Mouse (Mus musculus) stomach, embryonic 15.5 days (tissue): ENCODE measurements at regions not wholly inside any gene's neighbourhood (a gene's known extent, or its start where the extent isn't known, plus 50 kb on each side); places are given as distances from the start of the nearest gene placed in this dataset.
"Not testable (repeated sequence)": the region's sequence is repeated elsewhere in the genome, so short reads cannot be mapped to it uniquely, and the experiment has no call there.

Experiments used
- ATAC-seq: fragments of 200-750 bp; cut with Nextera tagmentation; 2 replicates; pipeline ENCODE4 v1.8.0; 2017; ENCODE audit warnings: low read depth, moderate number of reproducible peaks, moderate TSS enrichment; ENCODE audit not compliant: insufficient read depth, low FRiP score
- H3K27ac ChIP-seq: fragments of 300-500 bp; sonication (generic); 2 replicates; pipeline ENCODE4 v1.5.1; 2015; ENCODE audit warnings: mild to moderate bottlenecking, inconsistent platforms
- H3K27me3 ChIP-seq: fragments of 300-500 bp; sonication (generic); replicated peaks from 2 replicates; pipeline ENCODE4 v1.6.1; 2015; ENCODE audit warnings: inconsistent platforms
- H3K36me3 ChIP-seq: fragments of 300-500 bp; sonication (generic); 2 replicates; pipeline ENCODE4 v1.6.1; 2015; ENCODE audit warnings: inconsistent platforms
- H3K4me1 ChIP-seq: fragments of 300-500 bp; sonication (generic); 2 replicates; pipeline ENCODE4 v1.6.1; 2015; ENCODE audit warnings: inconsistent platforms
- H3K4me2 ChIP-seq: fragments of 300-500 bp; sonication (generic); 2 replicates; pipeline ENCODE4 v1.6.1; 2015; ENCODE audit warnings: mild to moderate bottlenecking, inconsistent platforms
- H3K4me3 ChIP-seq: fragments of 300-500 bp; sonication (generic); replicated peaks from 2 replicates; pipeline ENCODE4 v1.5.1; 2015; ENCODE audit warnings: inconsistent platforms
- H3K9ac ChIP-seq: fragments of 300-500 bp; sonication (generic); 2 replicates; pipeline ENCODE4 v1.6.1; 2015; ENCODE audit warnings: inconsistent platforms
- H3K9me3 ChIP-seq: fragments of 300-500 bp; sonication (generic); 2 replicates; pipeline ENCODE4 v1.6.1; 2016; ENCODE audit warnings: inconsistent platforms
- WGBS: fragments of 180-500 bp; shearing (Covaris S2); methylation state at CpG from one replicate; pipeline ENCODE4 v1.1.7; 2015; 5-methylcytosine and 5-hydroxymethylcytosine counted together

DNA sequence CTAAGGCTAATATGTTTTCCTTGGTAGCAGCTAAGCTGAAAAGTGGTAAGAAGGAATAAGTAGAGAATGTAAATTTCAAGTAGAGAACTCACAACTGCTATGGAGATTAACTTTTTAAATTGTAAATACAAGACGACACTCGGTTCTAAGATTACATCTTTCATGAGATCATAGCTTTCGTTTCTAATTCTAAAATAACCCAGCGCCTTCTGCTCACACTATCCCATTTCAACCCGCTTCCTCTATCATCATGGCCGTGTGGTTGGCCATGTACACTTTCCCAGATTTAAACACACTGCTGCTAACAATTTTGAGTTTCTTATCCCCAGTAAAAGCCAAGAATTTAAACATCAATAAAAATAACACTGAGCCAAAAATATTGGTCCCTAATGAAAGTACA lies 682.3 kb upstream of the Intu start:
- no peaks in the 10 kb centered on the region for H3K36me3 ChIP-seq
- H3K4me2 ChIP-seq: no peak overlapping the region
- ATAC-seq: no peak
- 73% methylated on average over 6 of the region's 6 CpGs for WGBS
- no peaks in the 10 kb centered on the region for H3K27me3 ChIP-seq
- H3K9ac ChIP-seq: no peak overlapping the region
- no peak overlapping the region for H3K4me3 ChIP-seq
- H3K27ac ChIP-seq: no peak overlapping the region
- no peaks in the 10 kb centered on the region for H3K4me1 ChIP-seq
- no peaks in the 10 kb centered on the region for H3K9me3 ChIP-seq

- 82% methylated on average over 9 of the region's 9 CpGs for WGBS
- no peak overlapping the region for H3K4me3 ChIP-seq
- H3K27ac ChIP-seq: no peak overlapping the region
- no peak overlapping the region for H3K4me2 ChIP-seq
- H3K9me3 ChIP-seq: no peaks in the 10 kb centered on the region
- no peak for ATAC-seq
- no peaks in the 10 kb centered on the region for H3K4me1 ChIP-seq
- no peaks in the 10 kb centered on the region for H3K27me3 ChIP-seq
- no peak overlapping the region for H3K9ac ChIP-seq
- H3K36me3 ChIP-seq: no peaks in the 10 kb centered on the region
Measured at GRCm38 (mm10) chr3:39857214-39857839, 673.8 kb upstream of the Intu start.

- not testable (repeated sequence) for H3K36me3 ChIP-seq, H3K9me3 ChIP-seq, H3K27me3 ChIP-seq, H3K4me3 ChIP-seq, H3K27ac ChIP-seq, H3K4me1 ChIP-seq, ATAC-seq, H3K4me2 ChIP-seq, H3K9ac ChIP-seq
- WGBS: 56% methylated on average over 1 of the region's 1 CpGs
Measured at GRCm38 (mm10) chr3:39876046-39876445, 655.0 kb upstream of the Intu start.

GRCm38 (mm10) chr3:39884370-39884769 lies 646.7 kb upstream of the Intu start:
- 82% methylated on average over 4 of the region's 4 CpGs for WGBS
- no peak overlapping the region for H3K4me3 ChIP-seq
- H3K36me3 ChIP-seq: no peaks in the 10 kb centered on the region
- H3K4me1 ChIP-seq: no peaks in the 10 kb centered on the region
- ATAC-seq: no peak
- no peak overlapping the region for H3K9ac ChIP-seq
- H3K27ac ChIP-seq: no peak overlapping the region
- no peaks in the 10 kb centered on the region for H3K9me3 ChIP-seq
- H3K4me2 ChIP-seq: no peak overlapping the region
- no peaks in the 10 kb centered on the region for H3K27me3 ChIP-seq

GRCm38 (mm10) chr3:39888376-39888775 lies 642.7 kb upstream of the Intu start:
- Histone ChIP-seq H3K27ac (no peak overlapping the region), H3K9ac (no peak overlapping the region), H3K4me1 (no peaks in the 10 kb centered on the region), H3K4me2 (no peak overlapping the region), H3K36me3 (no peaks in the 10 kb centered on the region), H3K4me3 (no peak overlapping the region), H3K27me3 (no peaks in the 10 kb centered on the region), H3K9me3 (no peaks in the 10 kb centered on the region)
- no peak for ATAC-seq
- 68% methylated on average over 5 of the region's 5 CpGs for WGBS

DNA sequence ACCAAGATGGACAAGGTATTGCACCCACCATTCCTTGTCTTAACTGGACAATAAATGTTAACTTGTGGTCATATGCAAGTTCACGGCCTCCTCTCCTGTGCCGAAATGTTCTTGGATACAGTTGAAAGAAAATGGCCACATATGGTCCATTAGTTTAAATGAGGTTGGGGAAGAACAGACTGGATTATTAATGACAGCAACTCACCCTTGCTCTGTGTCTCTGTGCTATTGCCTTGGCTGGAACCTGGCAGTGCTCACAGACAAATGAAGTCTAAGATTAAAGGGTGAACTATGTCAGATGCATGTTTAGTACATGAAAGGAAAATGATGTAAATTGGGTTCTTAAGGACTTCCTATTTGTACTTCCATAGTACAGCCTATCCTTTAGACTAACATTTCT lies 641.9 kb upstream of the Intu start:
- no peaks in the 10 kb centered on the region for H3K27me3 ChIP-seq
- no peak overlapping the region for H3K27ac ChIP-seq
- no peaks in the 10 kb centered on the region for H3K9me3 ChIP-seq
- H3K4me3 ChIP-seq: no peak overlapping the region
- H3K4me2 ChIP-seq: no peak overlapping the region
- H3K4me1 ChIP-seq: no peaks in the 10 kb centered on the region
- no peaks in the 10 kb centered on the region for H3K36me3 ChIP-seq
- WGBS: 64% methylated on average over 2 of the region's 2 CpGs
- ATAC-seq: no peak
- H3K9ac ChIP-seq: no peak overlapping the region

GRCm38 (mm10) chr3:39898961-39899360 lies 632.1 kb upstream of the Intu start:
- WGBS: 50% methylated on average over 5 of the region's 5 CpGs
- Histone ChIP-seq H3K4me2 (no peak overlapping the region), H3K27ac (no peak overlapping the region), H3K36me3 (no peaks in the 10 kb centered on the region), H3K27me3 (no peaks in the 10 kb centered on the region), H3K9ac (no peak overlapping the region), H3K9me3 (no peaks in the 10 kb centered on the region), H3K4me1 (no peaks in the 10 kb centered on the region), H3K4me3 (no peak overlapping the region)
- ATAC-seq: no peak

DNA sequence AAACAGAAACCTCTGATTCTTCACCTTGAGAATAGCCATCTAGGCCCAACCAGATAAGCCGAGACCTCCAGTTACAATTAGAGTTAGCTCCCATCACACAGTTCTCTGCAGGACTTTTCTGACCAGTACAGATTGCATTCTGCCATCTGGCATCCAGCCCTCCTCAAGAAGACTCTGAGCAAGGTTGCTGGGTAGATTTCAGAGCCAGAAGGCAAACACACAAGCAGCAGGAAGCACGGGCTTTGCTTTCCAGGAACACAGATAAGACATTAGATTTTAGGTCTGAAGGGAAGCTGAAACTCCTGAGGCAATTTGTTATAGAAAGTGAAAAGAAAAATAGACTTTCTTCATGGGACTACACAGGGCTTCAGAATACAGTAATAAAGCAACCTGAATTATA lies 630.9 kb upstream of the Intu start:
- ATAC-seq: no peak
- no peak overlapping the region for H3K27ac ChIP-seq
- no peaks in the 10 kb centered on the region for H3K4me1 ChIP-seq
- WGBS: 58% methylated on average over 2 of the region's 2 CpGs
- H3K4me3 ChIP-seq: no peak overlapping the region
- H3K36me3 ChIP-seq: no peaks in the 10 kb centered on the region
- H3K4me2 ChIP-seq: no peak overlapping the region
- no peaks in the 10 kb centered on the region for H3K27me3 ChIP-seq
- no peaks in the 10 kb centered on the region for H3K9me3 ChIP-seq
- no peak overlapping the region for H3K9ac ChIP-seq

DNA sequence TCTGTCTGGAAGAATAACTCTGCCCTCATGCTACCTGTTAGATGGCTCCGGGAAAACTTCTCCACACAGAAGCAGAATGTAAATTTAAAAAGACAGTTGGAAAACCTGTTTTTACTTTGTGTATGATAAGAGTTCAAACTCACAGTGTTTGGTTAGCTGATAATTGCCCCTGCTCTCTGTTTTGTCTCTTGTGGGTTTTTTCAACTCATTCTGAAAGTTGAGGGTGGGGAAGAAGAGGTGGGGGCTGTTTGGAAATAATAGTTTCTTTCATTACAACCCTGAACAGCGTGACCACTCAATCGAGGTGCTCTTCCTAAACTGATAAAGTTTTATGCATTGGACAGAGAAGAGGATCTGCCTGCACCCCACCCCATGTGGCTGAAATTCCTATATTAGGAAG lies 626.7 kb upstream of the Intu start:
- H3K9ac ChIP-seq: no peak overlapping the region
- WGBS: 56% methylated on average over 3 of the region's 3 CpGs
- H3K4me1 ChIP-seq: no peaks in the 10 kb centered on the region
- H3K27ac ChIP-seq: no peak overlapping the region
- H3K36me3 ChIP-seq: no peaks in the 10 kb centered on the region
- no peak overlapping the region for H3K4me2 ChIP-seq
- H3K27me3 ChIP-seq: no peaks in the 10 kb centered on the region
- no peak for ATAC-seq
- no peak overlapping the region for H3K4me3 ChIP-seq
- no peaks in the 10 kb centered on the region for H3K9me3 ChIP-seq

DNA sequence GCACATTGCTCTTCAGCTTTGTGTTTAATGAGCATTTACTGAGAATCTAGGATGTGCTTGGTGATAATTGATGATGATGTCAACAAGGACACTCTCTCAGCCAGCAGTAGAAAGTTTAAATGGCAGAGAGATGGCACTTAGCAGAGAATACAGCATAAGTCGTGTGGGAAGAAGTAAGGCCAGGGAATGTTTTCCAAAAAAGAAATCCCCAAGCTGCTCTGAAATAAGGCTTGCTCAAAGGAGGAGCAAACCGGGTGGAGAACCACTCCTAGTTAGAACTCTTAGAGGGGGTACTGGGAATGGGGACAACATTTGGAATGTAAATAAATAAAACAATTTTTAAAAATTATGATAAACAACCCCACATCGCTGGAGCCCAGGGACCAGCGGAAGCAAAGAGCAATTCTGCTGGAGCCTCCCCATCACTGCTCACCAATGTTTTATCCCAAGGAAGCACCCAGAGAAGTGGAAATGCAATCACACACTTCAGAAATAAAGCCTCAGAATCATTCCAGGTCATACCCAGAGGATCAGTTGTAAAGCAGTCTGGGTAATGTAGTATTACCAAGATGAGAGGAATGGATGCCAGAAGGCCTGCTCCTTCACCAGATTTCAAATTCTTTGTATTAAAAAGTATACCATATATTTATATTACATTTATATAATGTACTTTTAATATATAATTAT lies 622.3 kb upstream of the Intu start:
- 69% methylated on average over 4 of the region's 4 CpGs for WGBS
- H3K9me3 ChIP-seq: no peaks in the 10 kb centered on the region

DNA sequence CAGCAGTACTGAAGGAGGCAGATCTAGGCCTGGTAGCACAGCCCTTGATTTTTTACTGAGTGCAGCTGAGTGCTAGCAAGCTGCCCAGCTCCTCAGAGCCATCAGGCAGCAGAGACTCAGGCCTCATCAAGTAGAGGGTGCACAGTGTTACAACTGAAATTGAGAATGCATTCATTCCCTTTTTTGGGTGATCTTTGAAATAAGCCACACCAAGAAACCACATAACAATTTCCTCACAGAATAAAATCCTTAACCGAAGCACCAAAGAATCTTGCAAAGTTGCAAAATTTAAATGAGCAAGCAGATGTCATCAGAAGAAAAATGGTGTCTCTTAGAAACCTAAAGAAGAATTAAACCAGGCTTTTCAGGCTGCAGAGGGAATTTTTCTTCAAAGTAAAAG lies 621.4 kb upstream of the Intu start:
- no peak for ATAC-seq
- Histone ChIP-seq H3K4me2 (no peak overlapping the region), H3K9me3 (no peaks in the 10 kb centered on the region), H3K4me1 (no peaks in the 10 kb centered on the region), H3K4me3 (no peak overlapping the region), H3K36me3 (no peaks in the 10 kb centered on the region), H3K9ac (no peak overlapping the region), H3K27ac (no peak overlapping the region), H3K27me3 (no peaks in the 10 kb centered on the region)
- WGBS: 48% methylated on average over 1 of the region's 1 CpGs

More for the DNA sequence above, 622.3 kb upstream of the Intu start:
- H3K4me1 ChIP-seq: no peaks in the 10 kb centered on the region
- H3K27me3 ChIP-seq: no peaks in the 10 kb centered on the region
- no peaks in the 10 kb centered on the region for H3K36me3 ChIP-seq
- no peak for ATAC-seq
- no peak overlapping the region for H3K27ac ChIP-seq
- no peak overlapping the region for H3K9ac ChIP-seq
- H3K4me3 ChIP-seq: no peak overlapping the region
- H3K4me2 ChIP-seq: no peak overlapping the region

DNA sequence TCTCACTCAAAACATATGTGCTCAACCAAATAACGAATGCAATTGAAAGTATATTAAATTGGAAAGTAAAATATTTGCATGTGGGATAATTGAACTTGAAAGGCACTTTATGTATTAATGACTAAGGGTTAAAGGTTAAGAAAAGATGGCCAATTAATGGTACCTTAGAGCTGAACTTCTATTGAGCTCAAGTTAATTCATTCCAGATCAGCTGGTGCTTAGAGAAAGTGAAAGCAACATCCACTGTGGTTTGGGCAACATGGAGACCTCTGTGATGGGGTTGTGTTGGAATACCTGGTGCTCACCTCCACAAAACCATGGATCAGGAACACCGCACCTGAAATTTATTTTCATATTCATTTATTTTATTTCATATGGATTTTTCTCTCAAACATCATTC lies 612.5 kb upstream of the Intu start:
- Histone ChIP-seq H3K4me3 (no peak overlapping the region), H3K27me3 (no peaks in the 10 kb centered on the region), H3K36me3 (no peaks in the 10 kb centered on the region), H3K4me2 (no peak overlapping the region), H3K9me3 (no peaks in the 10 kb centered on the region), H3K4me1 (no peaks in the 10 kb centered on the region), H3K9ac (no peak overlapping the region), H3K27ac (no peak overlapping the region)
- ATAC-seq: no peak
- 91% methylated on average over 2 of the region's 2 CpGs for WGBS

GRCm38 (mm10) chr3:39925436-39925835 lies 605.6 kb upstream of the Intu start:
- Histone ChIP-seq H3K4me2 (no peak overlapping the region), H3K27me3 (no peaks in the 10 kb centered on the region), H3K36me3 (no peaks in the 10 kb centered on the region), H3K4me3 (no peak overlapping the region), H3K27ac (no peak overlapping the region), H3K9ac (no peak overlapping the region), H3K9me3 (no peaks in the 10 kb centered on the region), H3K4me1 (no peaks in the 10 kb centered on the region)
- WGBS: 86% methylated on average over 3 of the region's 3 CpGs
- ATAC-seq: no peak
